Mouse (Mus musculus): Measurements from ENCODE around the gene Klf16.

Klf16 gene

GRCm38 (mm10) chr10:80577195-80578130 is at the start of gene Klf16:
Klf16 (minus strand) TSS chr10:80577321.
- peak; percentile 99 for DNase-seq (ENCODE audit: extremely low spot score)

GRCm38 (mm10) chr10:80625764-80626163 is 48.6 kb upstream of the Klf16 start:
- DNase-seq (ENCODE audit: extremely low spot score) = no peak

- peak; percentile 66 for DNase-seq (ENCODE audit: extremely low spot score)
Measured at GRCm38 (mm10) chr10:80623457-80624191, 46.5 kb upstream of the Klf16 start.

- DNase-seq (ENCODE audit: extremely low spot score) = no peak
Measured at GRCm38 (mm10) chr10:80622661-80623456, 45.7 kb upstream of the Klf16 start, which contains the start of gene Csnk1g2. Csnk1g2 (plus strand) TSS chr10:80622838.

GRCm38 (mm10) chr10:80621940-80622660 is 45.0 kb upstream of the Klf16 start:
- peak; percentile 99 for DNase-seq (ENCODE audit: extremely low spot score)

- DNase-seq (ENCODE audit: extremely low spot score) = no peak
Measured at GRCm38 (mm10) chr10:80621690-80621939, 44.5 kb upstream of the Klf16 start.

- DNase-seq (ENCODE audit: extremely low spot score) = peak; percentile 25
Measured at GRCm38 (mm10) chr10:80620796-80621689, 43.9 kb upstream of the Klf16 start.

GRCm38 (mm10) chr10:80620365-80620764 is 43.2 kb upstream of the Klf16 start:
- DNase-seq (ENCODE audit: extremely low spot score) = no peak

GRCm38 (mm10) chr10:80619465-80620244 is 42.5 kb upstream of the Klf16 start:
- peak; percentile 47 for DNase-seq (ENCODE audit: extremely low spot score)

- no peak for DNase-seq (ENCODE audit: extremely low spot score)
Measured at GRCm38 (mm10) chr10:80618181-80618580, 41.1 kb upstream of the Klf16 start.

GRCm38 (mm10) chr10:80614351-80614750 is 37.2 kb upstream of the Klf16 start:
- DNase-seq (ENCODE audit: extremely low spot score) = no peak

- no peak for DNase-seq (ENCODE audit: extremely low spot score)
Measured at GRCm38 (mm10) chr10:80613821-80614220, 36.7 kb upstream of the Klf16 start.

- no peak for DNase-seq (ENCODE audit: extremely low spot score)
Measured at GRCm38 (mm10) chr10:80611905-80612304, 34.8 kb upstream of the Klf16 start.

- DNase-seq (ENCODE audit: extremely low spot score) = peak; percentile 41
Measured at GRCm38 (mm10) chr10:80611024-80611423, 33.9 kb upstream of the Klf16 start.

GRCm38 (mm10) chr10:80610116-80610785 is 33.1 kb upstream of the Klf16 start:
- no peak for DNase-seq (ENCODE audit: extremely low spot score)

- DNase-seq (ENCODE audit: extremely low spot score) = no peak
Measured at GRCm38 (mm10) chr10:80609269-80609924, 32.3 kb upstream of the Klf16 start.

- no peak for DNase-seq (ENCODE audit: extremely low spot score)
Measured at GRCm38 (mm10) chr10:80608435-80608834, 31.3 kb upstream of the Klf16 start.

GRCm38 (mm10) chr10:80606737-80607350 is 29.7 kb upstream of the Klf16 start:
- no peak for DNase-seq (ENCODE audit: extremely low spot score)
